Mouse (Mus musculus) MEL (cell line): Measurements from ENCODE around the gene Nsun5. TPM values are rescaled to one million over a fixed set of nuclear protein-coding genes. Genes with fewer than 3 reads are reported as not detected.

Experiments used
- DNase-seq: peaks from one replicate; pipeline ENCODE4 v3.0.0; 2011; ENCODE audit warnings: low read depth, low spot score
- H3K27ac ChIP-seq: 2 replicates; pipeline ENCODE4 v1.5.1; 2012; ENCODE audit warnings: low read depth, mild to moderate bottlenecking, control low read depth, low read length, moderate library complexity; ENCODE audit not compliant: control insufficient read depth
- H3K27me3 ChIP-seq, 2 experiments: fragments of 150-350 bp in 1 of 2; sonication (generic) in 1 of 2; 2 replicates each; pipeline ENCODE4 v1.6.1; 2012; ENCODE audit warnings: low read length in 2 of 2, mild to moderate bottlenecking in 2 of 2, improper control_type of control experiment in 1 of 2, moderate library complexity in 1 of 2; ENCODE audit not compliant: insufficient read depth in 2 of 2, control insufficient read depth in 1 of 2
- H3K36me3 ChIP-seq, 2 experiments: 2 replicates each; pipeline ENCODE4 v1.6.1; 2012 to 2014; ENCODE audit warnings: low read length in 2 of 2, improper control_type of control experiment in 1 of 2, inconsistent platforms in 1 of 2, mild to moderate bottlenecking in 1 of 2; ENCODE audit not compliant: insufficient read depth in 2 of 2, control insufficient read depth in 1 of 2
- H3K4me1 ChIP-seq, 2 experiments: fragments of 150-350 bp in 1 of 2; sonication (generic) in 1 of 2; 2 replicates each; pipeline ENCODE4 v1.6.1; 2012; ENCODE audit warnings: low read length in 2 of 2, improper control_type of control experiment in 1 of 2, mild to moderate bottlenecking in 1 of 2; ENCODE audit not compliant: insufficient read depth in 2 of 2, control insufficient read depth in 1 of 2
- H3K4me3 ChIP-seq, 2 experiments: fragments of 150-350 bp in 1 of 2; sonication (generic) in 1 of 2; 2 replicates each; pipeline ENCODE4 v1.5.1; 2012; ENCODE audit warnings: low read depth in 2 of 2, low read length in 2 of 2, mild to moderate bottlenecking in 2 of 2, moderate library complexity in 2 of 2, control low read depth in 1 of 2, improper control_type of control experiment in 1 of 2; ENCODE audit not compliant: control insufficient read depth in 1 of 2, insufficient read depth in 1 of 2
- H3K79me2 ChIP-seq: 2 replicates; pipeline ENCODE4 v1.6.1; 2012; ENCODE audit warnings: mild to moderate bottlenecking, low read length, moderate library complexity; ENCODE audit not compliant: control insufficient read depth, poor library complexity, insufficient read depth
- H3K9ac ChIP-seq: 2 replicates; pipeline ENCODE4 v1.6.1; 2012; ENCODE audit warnings: low read depth, mild to moderate bottlenecking, control low read depth, low read length, moderate library complexity; ENCODE audit not compliant: control insufficient read depth, poor library complexity, severe bottlenecking
- H3K9me3 ChIP-seq: fragments of 150-350 bp; sonication (generic); replicated peaks from 2 replicates; pipeline ENCODE4 v1.6.1; 2012; ENCODE audit warnings: mild to moderate bottlenecking, low read length, improper control_type of control experiment, moderate library complexity; ENCODE audit not compliant: insufficient read depth
- BHLHE40 ChIP-seq: IDR thresholded peaks from 2 replicates; pipeline ENCODE4 v1.6.1; 2012; ENCODE audit warnings: low read depth, mild to moderate bottlenecking, inconsistent platforms, low read length, improper control_type of control experiment, borderline replicate concordance
- CHD1 ChIP-seq: IDR thresholded peaks from 2 replicates; pipeline ENCODE4 v1.6.1; 2012; ENCODE audit warnings: low read depth, mild to moderate bottlenecking, inconsistent platforms, low read length, improper control_type of control experiment
- CHD2 ChIP-seq: IDR thresholded peaks from 2 replicates; pipeline ENCODE4 v1.6.1; 2011; ENCODE audit warnings: low read length, improper control_type of control experiment
- CTCF ChIP-seq, 3 experiments: IDR thresholded peaks in 2 of 3; conservative IDR thresholded peaks in 1 of 3; 2 replicates each; pipeline ENCODE4 v1.5.1; 2011 to 2012; ENCODE audit warnings: low read length in 3 of 3, low read depth in 2 of 3, mild to moderate bottlenecking in 2 of 3, improper control_type of control experiment in 1 of 3, inconsistent platforms in 1 of 3, mixed read lengths in 1 of 3, moderate library complexity in 1 of 3; ENCODE audit not compliant: control insufficient read depth in 1 of 3, insufficient read depth in 1 of 3, poor library complexity in 1 of 3, severe bottlenecking in 1 of 3
- ELF1 ChIP-seq: IDR thresholded peaks from 2 replicates; pipeline ENCODE4 v1.6.1; 2014; ENCODE audit warnings: low read depth, mild to moderate bottlenecking, inconsistent platforms, low read length, improper control_type of control experiment, moderate library complexity
- EP300 ChIP-seq, 2 experiments: IDR thresholded peaks; 2 replicates each; pipeline ENCODE4 v1.6.1; 2011; ENCODE audit warnings: improper control_type of control experiment in 2 of 2, low read length in 2 of 2, low read depth in 1 of 2, mild to moderate bottlenecking in 1 of 2
- ETS1 ChIP-seq: IDR thresholded peaks from 2 replicates; pipeline ENCODE4 v1.6.1; 2012; ENCODE audit warnings: low read depth, mild to moderate bottlenecking, inconsistent platforms, low read length, improper control_type of control experiment, moderate library complexity
- GATA1 ChIP-seq: IDR thresholded peaks from 2 replicates; pipeline ENCODE4 v1.6.1; 2011; ENCODE audit warnings: low read depth, low read length, improper control_type of control experiment
- JUND ChIP-seq: IDR thresholded peaks from 2 replicates; pipeline ENCODE4 v1.6.1; 2011; ENCODE audit warnings: low read depth, mild to moderate bottlenecking, improper control_type of control experiment, low read length
- MAFK ChIP-seq: IDR thresholded peaks from 2 replicates; pipeline ENCODE4 v1.6.1; 2011; ENCODE audit warnings: low read depth, mild to moderate bottlenecking, low read length, improper control_type of control experiment, borderline replicate concordance
- MAZ ChIP-seq: IDR thresholded peaks from 2 replicates; pipeline ENCODE4 v1.6.1; 2012; ENCODE audit warnings: low read depth, mild to moderate bottlenecking, inconsistent platforms, low read length, improper control_type of control experiment
- MYB ChIP-seq: IDR thresholded peaks from 2 replicates; pipeline ENCODE4 v1.6.1; 2011; ENCODE audit warnings: mild to moderate bottlenecking, low read depth, low read length, improper control_type of control experiment
- MYC ChIP-seq: IDR thresholded peaks from 2 replicates; pipeline ENCODE4 v1.6.1; 2011; ENCODE audit warnings: low read depth, mild to moderate bottlenecking, low read length, improper control_type of control experiment, moderate library complexity
- NRF1 ChIP-seq: IDR thresholded peaks from 2 replicates; pipeline ENCODE4 v1.6.1; 2014; ENCODE audit warnings: low read depth, mild to moderate bottlenecking, inconsistent platforms, low read length, improper control_type of control experiment, moderate library complexity; ENCODE audit not compliant: poor library complexity, insufficient read depth, severe bottlenecking
- POLR2AphosphoS2 ChIP-seq: IDR thresholded peaks from 2 replicates; pipeline ENCODE4 v1.6.1; 2011; ENCODE audit warnings: low read length, improper control_type of control experiment
- POLR2AphosphoS5 ChIP-seq: IDR thresholded peaks from 2 replicates; pipeline ENCODE4 v1.6.1; 2012; ENCODE audit warnings: low read depth, borderline replicate concordance, mild to moderate bottlenecking, inconsistent platforms, low read length, moderate library complexity, mixed read lengths
- RAD21 ChIP-seq: IDR thresholded peaks from 2 replicates; pipeline ENCODE4 v1.6.1; 2011; ENCODE audit warnings: mild to moderate bottlenecking, low read depth, low read length, improper control_type of control experiment
- SIN3A ChIP-seq: IDR thresholded peaks from 2 replicates; pipeline ENCODE4 v1.6.1; 2012; ENCODE audit warnings: low read length, improper control_type of control experiment, inconsistent platforms
- SMC3 ChIP-seq: IDR thresholded peaks from 2 replicates; pipeline ENCODE4 v1.6.1; 2011; ENCODE audit warnings: low read depth, low read length, improper control_type of control experiment
- TCF12 ChIP-seq: IDR thresholded peaks from 2 replicates; pipeline ENCODE4 v1.6.1; 2014; ENCODE audit warnings: low read depth, mild to moderate bottlenecking, inconsistent platforms, low read length, improper control_type of control experiment, moderate library complexity
- ZC3H11A ChIP-seq: IDR thresholded peaks from 2 replicates; pipeline ENCODE4 v1.6.1; 2012; ENCODE audit warnings: low read depth, mild to moderate bottlenecking, inconsistent platforms, low read length, improper control_type of control experiment
- ZNF384 ChIP-seq: IDR thresholded peaks from 2 replicates; pipeline ENCODE4 v1.6.1; 2012; ENCODE audit warnings: low read depth, mild to moderate bottlenecking, inconsistent platforms, low read length, improper control_type of control experiment
- polyA plus RNA-seq, 2 experiments: library from polyadenylated mRNA; stranded (reverse) in 1 of 2; unstranded in 1 of 2; fragments of >175 nt in 1 of 2; fragments of >200 nt in 1 of 2; gene quantifications; 2 replicates each; pipeline versions ENCODE4 v1.2.1 to v1.2.4; 2012; ENCODE audit warnings: low replicate concordance in 2 of 2, low read depth in 1 of 2; ENCODE audit not compliant: insufficient read length in 2 of 2, insufficient read depth in 1 of 2, missing spikeins in 1 of 2
- total RNA-seq: library from RNA; depleted of rRNA; stranded (reverse); fragments of 300-350 nt; gene quantifications from 2 replicates; pipeline ENCODE4 v1.2.3, GENCODE M21; 2012

The Nsun5 gene
- total and polyA plus RNA-seq, 3 experiments, result 90.0 to 178 (median 97.5) TPM

DNA sequence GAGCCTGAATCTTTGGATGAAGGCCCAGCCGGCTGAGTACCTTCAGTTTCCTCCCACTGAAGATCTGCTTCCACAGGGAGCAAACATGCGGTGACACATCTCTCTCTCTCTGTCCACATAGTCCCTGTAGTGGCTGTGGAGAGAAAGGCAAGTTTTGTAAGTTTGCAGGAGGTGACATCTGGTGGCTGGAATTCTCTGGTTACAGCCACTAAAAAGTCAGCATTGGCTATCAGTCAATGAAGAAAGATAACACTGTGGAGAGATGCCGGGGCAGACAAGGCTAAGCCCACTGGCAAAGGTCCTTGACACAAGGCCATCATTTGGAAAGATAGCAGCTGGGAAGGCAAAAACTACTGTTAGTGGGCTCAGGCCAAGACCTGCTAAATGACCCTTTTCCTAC, 32.2 kb upstream of the Nsun5 start:
- Histone ChIP-seq H3K4me1 (no peaks in the 10 kb centered on the region), H3K36me3 (no peaks in the 10 kb centered on the region), H3K4me3 (no peak overlapping the region), H3K9me3 (no peaks in the 10 kb centered on the region), H3K27me3 (peaks cover 6 to 14% of the 10 kb centered on the region in 2 experiments), H3K79me2 (no peaks in the 10 kb centered on the region), H3K27ac (no peak overlapping the region), H3K9ac (no peak overlapping the region)
- TF ChIP-seq GATA1 (no peak), MYB (no peak)
- DNase-seq, result no peak

DNA sequence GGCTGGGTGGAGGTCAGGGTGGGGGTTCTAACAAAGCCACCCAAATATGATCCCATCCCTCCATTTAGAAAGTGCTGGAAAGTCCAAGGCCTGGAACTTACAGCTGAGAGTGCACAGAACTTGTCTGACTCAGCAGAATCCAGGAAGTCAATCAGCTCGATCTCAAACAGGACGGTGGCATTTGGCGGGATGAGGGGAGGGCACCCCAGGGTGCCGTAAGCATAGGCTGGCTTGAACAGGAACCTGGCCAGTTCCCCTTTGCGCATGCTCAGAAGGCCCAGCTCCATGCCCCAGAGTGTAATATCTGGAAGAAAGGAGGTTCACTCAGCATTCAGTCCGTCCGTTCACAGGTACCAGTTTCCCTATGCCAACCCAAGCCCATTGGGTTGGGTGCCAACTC, 23.8 kb upstream of the Nsun5 start:
- TF ChIP-seq SMC3 (no peak), MAFK (peak; percentile 70; the same call in 1 of the 2 replicates), NRF1 (peak; percentile 67)
- Histone ChIP-seq H3K9me3 (no peaks in the 10 kb centered on the region), H3K4me3 (peak overlapping the region; percentile 42 to 64), H3K9ac (peak overlapping the region; percentile 50; the same call in 1 of the 2 replicates), H3K36me3 (no peaks in the 10 kb centered on the region; a peak in 1 of 4 replicates), H3K27ac (no peak overlapping the region), H3K27me3 (peaks cover 0 to 3% of the 10 kb centered on the region in 2 experiments; a peak in 3 of 4 replicates), H3K4me1 (peaks cover 5 to 6% of the 10 kb centered on the region in 2 experiments; a peak in 3 of 4 replicates), H3K79me2 (no peaks in the 10 kb centered on the region)
- peak; percentile 73 for DNase-seq

DNA sequence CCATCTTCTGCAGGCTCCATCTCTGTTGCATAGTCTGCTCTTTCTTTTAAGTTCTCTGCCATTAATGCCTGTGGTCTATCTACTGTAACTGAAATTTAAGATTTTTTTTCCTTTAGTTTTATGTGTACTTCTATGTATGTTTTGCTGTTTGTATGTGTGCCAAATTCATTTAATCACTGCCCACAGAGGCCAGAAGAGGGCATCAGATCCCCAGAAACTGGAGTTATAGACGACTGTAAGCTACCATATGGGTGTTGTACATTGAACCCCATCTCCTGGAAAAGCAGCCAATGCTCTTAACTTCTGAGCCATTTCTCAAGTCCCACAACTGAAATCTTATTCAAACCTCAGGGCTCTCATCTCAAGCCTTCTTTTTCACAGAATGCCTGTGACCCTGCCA, 23.3 kb upstream of the Nsun5 start:
- Histone ChIP-seq H3K36me3 (no peaks in the 10 kb centered on the region; a peak in 1 of 4 replicates), H3K79me2 (no peaks in the 10 kb centered on the region), H3K27ac (no peak overlapping the region), H3K4me3 (peak overlapping the region; percentile 42 to 64; a peak in 3 of 4 replicates), H3K27me3 (peaks cover 0 to 3% of the 10 kb centered on the region in 2 experiments; a peak in 2 of 4 replicates), H3K4me1 (peaks cover 5 to 6% of the 10 kb centered on the region in 2 experiments; a peak in 3 of 4 replicates), H3K9ac (peak overlapping the region; percentile 50; the same call in 1 of the 2 replicates), H3K9me3 (no peaks in the 10 kb centered on the region)
- peak; percentile 58 for DNase-seq
- TF ChIP-seq CHD1 (no peak), TCF12 (no peak), CHD2 (no peak), ZNF384 (no peak), BHLHE40 (no peak), ETS1 (no peak), POLR2AphosphoS5 (no peak), EP300 (IDR thresholded peaks at IDR 0.05; ENCODE audit: low read depth in 1 of 2, low read length in 2 of 2) (no peak), GATA1 (no peak), POLR2AphosphoS2 (no peak), RAD21 (peak; percentile 53), SMC3 (peak; percentile 36), SIN3A (no peak), ELF1 (no peak), CTCF (IDR thresholded peaks at IDR 0.05 in 2 of 3, conservative IDR thresholded peaks at IDR 0.05 in 1 of 3; ENCODE audit: control insufficient read depth in 1 of 3, insufficient read depth in 1 of 3, low read depth in 2 of 3, low read length in 3 of 3, poor library complexity in 1 of 3, severe bottlenecking in 1 of 3) (peak in 2 of 3 experiments; percentile 22 to 59; a peak in 2 of 6 replicates), JUND (no peak), ZC3H11A (peak; percentile 25; the same call in 1 of the 2 replicates), MAZ (no peak), MYC (no peak)
- TF ChIP-seq, all 39 proteins: peak for 4
